Mouse (Mus musculus): Measurements from ENCODE around the gene Rlf. TPM values are rescaled to one million over a fixed set of nuclear protein-coding genes. Genes with fewer than 3 reads are reported as not detected.

The Rlf gene
- 15.4 and 26.2 TPM in 2 replicates for polyA plus RNA-seq (2014; fragmentation: Nextera tagmentation; extraction: Ambion mirVana)

GRCm38 (mm10) chr4:121214793-121215304, at the start of gene Rlf:
Gene Rlf, minus strand, starts transcription at chr4:121215084.
- H3K27me3 ChIP-seq (ENCODE audit: control insufficient read depth, insufficient read depth, low read length) = no peaks in the 10 kb centered on the region
- H3K4me1 ChIP-seq (ENCODE audit: control insufficient read depth, insufficient read depth, low read length) = peaks cover 10% of the 10 kb centered on the region
- no peaks in the 10 kb centered on the region for H3K36me3 ChIP-seq (ENCODE audit: control insufficient read depth, insufficient read depth, low read length)
- ATAC-seq (ENCODE audit: low FRiP score, low TSS enrichment) = peak; percentile 98
- H3K9me3 ChIP-seq (ENCODE audit: control insufficient read depth, low read length) = no peaks in the 10 kb centered on the region
- peak within 1 kb of the TSS; percentile 88 for H3K27ac ChIP-seq (ENCODE audit: low read depth, low read length)
- H3K4me2 ChIP-seq (replicated peaks; ENCODE audit: low read depth, low read length) = peak within 1 kb of the TSS; percentile 74
- WGBS = under 1% methylated on average over 47 of the region's 48 CpGs
- H3K9ac ChIP-seq (ENCODE audit: low read depth, low read length) = peak within 1 kb of the TSS; percentile 97
- peak within 1 kb of the TSS; percentile 84 for H3K4me3 ChIP-seq (ENCODE audit: low read length)

GRCm38 (mm10) chr4:121241612-121242000, 26.7 kb upstream of the Rlf start:
- H3K36me3 ChIP-seq (ENCODE audit: control insufficient read depth, insufficient read depth, low read length) = no peaks in the 10 kb centered on the region
- ATAC-seq (ENCODE audit: low FRiP score, low TSS enrichment) = no peak
- no peak overlapping the region for H3K9ac ChIP-seq (ENCODE audit: low read depth, low read length)
- no peaks in the 10 kb centered on the region for H3K4me1 ChIP-seq (ENCODE audit: control insufficient read depth, insufficient read depth, low read length)
- H3K4me3 ChIP-seq (ENCODE audit: low read length) = no peak overlapping the region
- no peak overlapping the region for H3K4me2 ChIP-seq (replicated peaks; ENCODE audit: low read depth, low read length)
- H3K27me3 ChIP-seq (ENCODE audit: control insufficient read depth, insufficient read depth, low read length) = no peaks in the 10 kb centered on the region
- H3K27ac ChIP-seq (ENCODE audit: low read depth, low read length) = no peak overlapping the region
- 88% methylated on average over 1 of the region's 1 CpGs for WGBS
- H3K9me3 ChIP-seq (ENCODE audit: control insufficient read depth, low read length) = no peaks in the 10 kb centered on the region

GRCm38 (mm10) chr4:121240637-121241611, 26.0 kb upstream of the Rlf start:
- H3K4me2 ChIP-seq (replicated peaks; ENCODE audit: low read depth, low read length) = no peak overlapping the region
- ATAC-seq (ENCODE audit: low FRiP score, low TSS enrichment) = no peak
- no peaks in the 10 kb centered on the region for H3K36me3 ChIP-seq (ENCODE audit: control insufficient read depth, insufficient read depth, low read length)
- no peak overlapping the region for H3K9ac ChIP-seq (ENCODE audit: low read depth, low read length)
- no peak overlapping the region for H3K4me3 ChIP-seq (ENCODE audit: low read length)
- no peaks in the 10 kb centered on the region for H3K9me3 ChIP-seq (ENCODE audit: control insufficient read depth, low read length)
- H3K27me3 ChIP-seq (ENCODE audit: control insufficient read depth, insufficient read depth, low read length) = no peaks in the 10 kb centered on the region
- WGBS = 43% methylated on average over 14 of the region's 14 CpGs
- no peak overlapping the region for H3K27ac ChIP-seq (ENCODE audit: low read depth, low read length)
- H3K4me1 ChIP-seq (ENCODE audit: control insufficient read depth, insufficient read depth, low read length) = no peaks in the 10 kb centered on the region

- ATAC-seq (ENCODE audit: low FRiP score, low TSS enrichment) = no peak
- WGBS = 79% methylated on average over 4 of the region's 4 CpGs
Measured at GRCm38 (mm10) chr4:121239878-121240277, 25.0 kb upstream of the Rlf start.

GRCm38 (mm10) chr4:121231772-121232414, 17.0 kb upstream of the Rlf start:
- WGBS = 6% methylated on average over 5 of the region's 5 CpGs
- H3K9me3 ChIP-seq (ENCODE audit: control insufficient read depth, low read length) = no peaks in the 10 kb centered on the region
- no peak overlapping the region for H3K4me2 ChIP-seq (replicated peaks; ENCODE audit: low read depth, low read length)
- no peaks in the 10 kb centered on the region for H3K4me1 ChIP-seq (ENCODE audit: control insufficient read depth, insufficient read depth, low read length)
- H3K4me3 ChIP-seq (ENCODE audit: low read length) = no peak overlapping the region
- no peak overlapping the region for H3K9ac ChIP-seq (ENCODE audit: low read depth, low read length)
- no peaks in the 10 kb centered on the region for H3K36me3 ChIP-seq (ENCODE audit: control insufficient read depth, insufficient read depth, low read length)
- H3K27ac ChIP-seq (ENCODE audit: low read depth, low read length) = no peak overlapping the region
- peak; percentile 68; the same call in 1 of the 2 replicates for ATAC-seq (ENCODE audit: low FRiP score, low TSS enrichment)
- no peaks in the 10 kb centered on the region for H3K27me3 ChIP-seq (ENCODE audit: control insufficient read depth, insufficient read depth, low read length)

More at GRCm38 (mm10) chr4:121239878-121240277, 25.0 kb upstream of the Rlf start:
- no peaks in the 10 kb centered on the region for H3K27me3 ChIP-seq (ENCODE audit: control insufficient read depth, insufficient read depth, low read length)
- no peak overlapping the region for H3K4me2 ChIP-seq (replicated peaks; ENCODE audit: low read depth, low read length)
- no peaks in the 10 kb centered on the region for H3K4me1 ChIP-seq (ENCODE audit: control insufficient read depth, insufficient read depth, low read length)
- H3K9me3 ChIP-seq (ENCODE audit: control insufficient read depth, low read length) = no peaks in the 10 kb centered on the region
- no peaks in the 10 kb centered on the region for H3K36me3 ChIP-seq (ENCODE audit: control insufficient read depth, insufficient read depth, low read length)
- H3K9ac ChIP-seq (ENCODE audit: low read depth, low read length) = no peak overlapping the region
- no peak overlapping the region for H3K4me3 ChIP-seq (ENCODE audit: low read length)
- H3K27ac ChIP-seq (ENCODE audit: low read depth, low read length) = no peak overlapping the region

- Histone ChIP-seq H3K27ac (ENCODE audit: low read depth, low read length) (no peak overlapping the region), H3K4me1 (ENCODE audit: control insufficient read depth, insufficient read depth, low read length) (no peaks in the 10 kb centered on the region), H3K9me3 (ENCODE audit: control insufficient read depth, low read length) (no peaks in the 10 kb centered on the region), H3K36me3 (ENCODE audit: control insufficient read depth, insufficient read depth, low read length) (no peaks in the 10 kb centered on the region), H3K4me3 (ENCODE audit: low read length) (peak overlapping the region; percentile 23), H3K9ac (ENCODE audit: low read depth, low read length) (0 out of 2 replicates have a peak overlapping the region, but pooled peaks have one; percentile 2), H3K4me2 (replicated peaks; ENCODE audit: low read depth, low read length) (peak overlapping the region; percentile 39), H3K27me3 (ENCODE audit: control insufficient read depth, insufficient read depth, low read length) (no peaks in the 10 kb centered on the region)
- ATAC-seq (ENCODE audit: low FRiP score, low TSS enrichment) = peak; percentile 58; the same call in 1 of the 2 replicates
- 3% methylated on average over 16 of the region's 16 CpGs for WGBS
Measured at GRCm38 (mm10) chr4:121230943-121231614, 16.2 kb upstream of the Rlf start.

- no peak overlapping the region for H3K27ac ChIP-seq (ENCODE audit: low read depth, low read length)
- ATAC-seq (ENCODE audit: low FRiP score, low TSS enrichment) = no peak
- no peak overlapping the region for H3K9ac ChIP-seq (ENCODE audit: low read depth, low read length)
- 64% methylated on average over 1 of the region's 1 CpGs for WGBS
- no peaks in the 10 kb centered on the region for H3K27me3 ChIP-seq (ENCODE audit: control insufficient read depth, insufficient read depth, low read length)
- H3K9me3 ChIP-seq (ENCODE audit: control insufficient read depth, low read length) = no peaks in the 10 kb centered on the region
- H3K4me2 ChIP-seq (replicated peaks; ENCODE audit: low read depth, low read length) = no peak overlapping the region
- H3K4me1 ChIP-seq (ENCODE audit: control insufficient read depth, insufficient read depth, low read length) = no peaks in the 10 kb centered on the region
- no peaks in the 10 kb centered on the region for H3K36me3 ChIP-seq (ENCODE audit: control insufficient read depth, insufficient read depth, low read length)
- no peak overlapping the region for H3K4me3 ChIP-seq (ENCODE audit: low read length)
Measured at GRCm38 (mm10) chr4:121227072-121227471, 12.2 kb upstream of the Rlf start.

GRCm38 (mm10) chr4:121225177-121225576, 10.3 kb upstream of the Rlf start:
- no peak overlapping the region for H3K4me3 ChIP-seq (ENCODE audit: low read length)
- no peak overlapping the region for H3K27ac ChIP-seq (ENCODE audit: low read depth, low read length)
- WGBS = 85% methylated on average over 4 of the region's 4 CpGs
- no peaks in the 10 kb centered on the region for H3K27me3 ChIP-seq (ENCODE audit: control insufficient read depth, insufficient read depth, low read length)
- H3K9ac ChIP-seq (ENCODE audit: low read depth, low read length) = no peak overlapping the region
- no peaks in the 10 kb centered on the region for H3K4me1 ChIP-seq (ENCODE audit: control insufficient read depth, insufficient read depth, low read length)
- no peaks in the 10 kb centered on the region for H3K36me3 ChIP-seq (ENCODE audit: control insufficient read depth, insufficient read depth, low read length)
- H3K4me2 ChIP-seq (replicated peaks; ENCODE audit: low read depth, low read length) = no peak overlapping the region
- H3K9me3 ChIP-seq (ENCODE audit: control insufficient read depth, low read length) = no peaks in the 10 kb centered on the region
- no peak for ATAC-seq (ENCODE audit: low FRiP score, low TSS enrichment)
